Mouse (Mus musculus): ENCODE results near the gene Prdm16. TPM values are rescaled to one million over a fixed set of nuclear protein-coding genes. Genes with fewer than 3 reads are reported as not detected.
A peak's percentile ranks its signal among the peaks of the same experiment; 100 is the strongest.

Gene Prdm16
- total RNA-seq (2021): 10 to 100 TPM in 1 of 2 experiments, 1 to 10 TPM in 1; 9.7 to 12.2 TPM
- long read RNA-seq, full-length matches to known transcripts: 1 of 40 reads
- long read RNA-seq, partial matches to known transcripts: 0 of 40 reads
- long read RNA-seq, other reads (novel, unspliced or antisense): 39 of 40 reads

DNA sequence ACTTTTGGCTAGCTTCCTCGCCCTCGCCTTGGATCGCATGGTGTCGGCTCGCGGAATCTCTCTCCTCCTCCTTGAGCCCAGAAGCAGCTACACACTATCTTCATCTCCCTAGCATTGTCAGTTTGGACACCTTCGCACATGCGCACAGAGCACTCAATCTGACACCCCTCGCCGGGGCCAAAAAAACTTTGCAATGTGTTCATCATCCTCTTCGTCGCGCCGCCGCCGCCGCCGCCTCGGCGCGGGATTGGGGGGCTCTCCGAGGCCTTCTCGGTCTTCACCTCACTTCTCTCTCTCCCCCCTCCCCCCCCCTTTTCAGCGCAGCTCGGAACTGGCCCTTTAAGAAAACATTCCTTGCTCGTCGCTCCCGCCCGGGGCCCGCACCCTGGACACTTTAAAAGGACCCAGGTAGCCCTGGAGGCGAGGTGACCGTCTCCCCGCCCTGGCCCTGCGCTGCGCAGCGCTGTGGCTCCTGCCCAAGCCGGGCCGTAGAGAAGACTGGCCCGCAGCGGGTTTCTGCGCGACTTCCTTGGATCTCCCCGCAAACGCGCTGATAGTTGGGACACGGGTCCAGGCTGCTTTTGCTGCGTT lies at the start of gene Prdm16:
Gene Prdm16 (minus strand): TSS at position 153 of the 591 bp plus-strand sequence.
- no peak for DNase-seq (ENCODE audit: low spot score in 2 of 2)

DNA sequence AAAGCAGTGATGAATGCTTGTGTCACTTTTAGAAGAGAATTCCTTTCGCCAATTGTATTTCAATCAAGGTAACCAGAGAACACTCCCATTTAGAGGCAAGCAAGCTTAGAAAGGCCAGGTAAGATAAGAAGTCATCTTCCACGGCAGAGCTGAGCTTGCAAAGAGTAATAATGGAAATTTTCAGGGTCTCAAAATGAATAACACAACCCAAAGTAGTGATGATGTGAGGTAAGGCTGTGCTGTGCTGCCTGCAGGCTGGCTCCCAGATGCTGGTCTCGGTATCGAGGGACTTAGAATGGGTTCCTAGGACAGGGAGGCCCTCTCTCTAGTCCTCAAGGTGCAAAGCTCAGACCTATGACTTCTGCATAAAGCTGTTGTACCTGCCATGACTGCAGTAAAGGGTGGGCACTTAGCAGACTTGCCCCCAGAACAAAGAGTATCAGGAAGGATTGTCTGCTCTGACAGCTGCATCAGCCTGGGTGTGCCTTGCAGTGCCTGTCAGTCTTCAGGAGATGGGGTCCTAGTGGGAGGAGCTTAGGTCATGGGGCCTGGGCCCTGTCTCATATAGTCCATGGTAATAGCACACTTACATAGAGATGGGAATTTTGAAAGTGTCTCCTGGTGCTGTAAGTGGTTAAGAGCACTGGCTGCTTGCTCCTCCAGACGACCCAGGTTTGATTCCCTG lies 46.5 kb upstream of the Prdm16 start:
- no peak for DNase-seq (ENCODE audit: low spot score in 2 of 2)

DNA sequence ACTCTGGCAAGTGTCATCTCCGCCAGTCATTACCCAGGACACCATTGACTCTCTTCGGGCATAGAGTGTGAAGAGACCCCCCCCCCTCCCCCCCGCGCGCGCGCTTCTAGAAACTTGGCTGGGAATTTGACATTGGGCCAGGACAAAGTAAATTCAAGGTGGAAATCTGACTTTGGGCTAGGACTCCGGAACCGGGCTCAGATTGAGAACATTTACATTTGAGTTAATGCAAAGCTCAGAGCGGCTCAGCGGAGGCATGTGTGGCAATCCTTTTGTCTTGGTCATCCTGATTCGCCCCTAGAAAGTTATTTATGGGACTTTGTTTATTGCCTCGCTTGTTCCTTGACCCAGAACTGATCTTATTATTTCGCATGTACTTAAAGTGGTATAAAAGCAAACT lies 45.6 kb upstream of the Prdm16 start:
- DNase-seq (ENCODE audit: low spot score in 2 of 2): no peak

DNA sequence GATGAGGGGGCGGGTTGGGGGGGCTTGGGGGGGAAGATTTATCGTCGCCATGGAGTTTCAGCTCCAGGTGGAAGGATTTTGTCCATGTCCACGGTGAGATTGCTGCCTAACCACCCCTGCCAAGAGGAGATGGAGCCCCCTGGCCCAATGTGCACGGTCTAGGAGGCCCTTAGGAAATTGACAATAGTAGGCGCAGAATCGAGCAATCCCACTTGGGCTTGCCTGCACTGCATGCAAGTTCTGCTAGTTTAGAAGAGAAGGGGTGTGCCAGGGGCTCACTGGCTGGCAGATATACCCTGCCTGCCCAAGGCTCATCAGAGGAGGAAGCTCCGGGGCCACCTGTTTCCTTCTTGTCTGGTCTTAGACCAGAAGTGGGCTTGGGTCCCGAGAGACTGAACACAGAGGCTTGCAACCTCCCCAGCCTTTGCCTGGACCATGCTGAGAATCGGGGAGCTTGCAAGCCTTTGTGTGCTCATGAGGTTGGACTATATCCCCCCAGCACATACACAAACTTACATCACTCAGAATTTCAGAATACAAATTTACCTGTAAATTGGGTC lies 38.8 kb upstream of the Prdm16 start:
- no peak for DNase-seq (ENCODE audit: low spot score in 2 of 2)

DNA sequence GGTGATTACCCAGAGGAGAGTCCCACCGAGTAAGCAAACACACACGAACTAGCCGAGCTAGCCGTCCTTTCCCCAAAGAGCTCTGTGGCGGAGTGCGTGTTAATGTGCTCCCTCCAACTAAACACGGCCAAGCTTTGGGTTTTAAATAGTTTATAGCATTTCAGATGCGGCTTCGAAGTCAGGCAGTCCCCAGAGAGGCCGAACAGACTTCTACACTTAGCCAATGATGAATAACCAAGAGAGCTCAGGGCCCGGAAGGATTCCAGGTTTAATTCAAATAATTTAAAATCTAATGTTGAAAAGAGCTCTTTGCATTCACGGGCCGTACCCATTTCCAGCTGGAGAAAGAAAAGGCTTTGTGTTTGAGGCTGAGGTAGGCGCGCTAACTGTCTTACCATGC lies 38.3 kb upstream of the Prdm16 start:
- DNase-seq (ENCODE audit: low spot score in 2 of 2): no peak

DNA sequence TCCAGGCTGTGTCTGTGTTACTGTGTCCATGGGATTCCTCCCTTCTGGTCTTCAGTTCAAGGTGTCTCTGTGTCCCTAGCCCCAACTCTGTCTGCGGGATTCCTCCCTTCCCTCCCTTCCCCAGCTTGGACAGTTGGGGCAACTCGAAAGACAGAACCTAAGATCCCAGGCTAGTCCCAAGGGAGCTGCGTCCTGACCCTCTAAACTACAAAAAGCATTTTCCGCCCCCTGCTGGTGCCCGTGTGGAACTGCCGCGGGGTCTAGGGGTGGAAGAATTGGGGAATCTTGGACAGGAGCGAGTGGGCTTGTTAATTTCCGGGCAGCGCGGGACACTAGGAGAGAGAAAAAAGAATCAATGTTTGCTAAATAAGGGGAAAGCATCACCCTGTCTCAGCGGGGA lies 37.9 kb upstream of the Prdm16 start:
- peak; percentile 9 to 54 for DNase-seq (ENCODE audit: low spot score in 2 of 2)

DNA sequence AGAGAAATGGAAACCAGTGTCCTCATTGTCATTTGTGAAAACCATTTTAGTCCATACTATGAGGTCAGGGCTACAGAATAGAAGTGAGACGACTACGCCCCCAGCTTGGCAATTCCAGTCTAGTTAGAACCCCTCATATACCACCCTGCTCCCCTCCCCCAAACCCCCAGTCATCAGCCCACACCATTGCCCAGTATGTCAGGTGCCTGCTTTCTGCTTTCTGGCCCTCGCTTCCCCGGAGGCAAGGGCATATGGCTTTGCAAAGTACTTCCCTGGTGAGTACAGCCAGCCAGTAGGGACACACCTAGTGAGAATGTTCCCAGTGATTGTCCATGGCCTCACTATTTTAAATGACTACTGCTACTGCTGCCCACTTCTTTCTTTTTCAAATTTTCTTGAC lies 37.3 kb upstream of the Prdm16 start:
- no peak for DNase-seq (ENCODE audit: low spot score in 2 of 2)

DNA sequence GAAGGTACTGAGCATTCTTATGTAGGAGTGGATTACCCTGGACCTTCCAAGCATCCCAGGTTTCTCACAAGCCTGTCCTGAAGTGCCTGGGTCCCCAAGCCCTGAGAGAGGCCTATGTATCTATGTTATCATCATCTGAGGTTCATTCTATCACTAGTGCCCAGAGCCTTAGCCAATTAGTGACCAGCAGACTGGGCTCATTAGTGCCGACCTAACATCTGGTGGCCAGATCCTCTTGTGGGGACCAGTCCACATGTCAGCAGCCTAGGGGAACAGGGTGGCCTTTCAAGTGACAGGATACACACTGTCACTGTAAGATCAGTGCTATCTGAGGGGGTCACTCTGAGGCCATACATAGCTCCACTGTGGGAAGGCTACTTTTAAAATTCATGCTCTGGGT lies 35.4 kb upstream of the Prdm16 start:
- no peak for DNase-seq (ENCODE audit: low spot score in 2 of 2)

DNA sequence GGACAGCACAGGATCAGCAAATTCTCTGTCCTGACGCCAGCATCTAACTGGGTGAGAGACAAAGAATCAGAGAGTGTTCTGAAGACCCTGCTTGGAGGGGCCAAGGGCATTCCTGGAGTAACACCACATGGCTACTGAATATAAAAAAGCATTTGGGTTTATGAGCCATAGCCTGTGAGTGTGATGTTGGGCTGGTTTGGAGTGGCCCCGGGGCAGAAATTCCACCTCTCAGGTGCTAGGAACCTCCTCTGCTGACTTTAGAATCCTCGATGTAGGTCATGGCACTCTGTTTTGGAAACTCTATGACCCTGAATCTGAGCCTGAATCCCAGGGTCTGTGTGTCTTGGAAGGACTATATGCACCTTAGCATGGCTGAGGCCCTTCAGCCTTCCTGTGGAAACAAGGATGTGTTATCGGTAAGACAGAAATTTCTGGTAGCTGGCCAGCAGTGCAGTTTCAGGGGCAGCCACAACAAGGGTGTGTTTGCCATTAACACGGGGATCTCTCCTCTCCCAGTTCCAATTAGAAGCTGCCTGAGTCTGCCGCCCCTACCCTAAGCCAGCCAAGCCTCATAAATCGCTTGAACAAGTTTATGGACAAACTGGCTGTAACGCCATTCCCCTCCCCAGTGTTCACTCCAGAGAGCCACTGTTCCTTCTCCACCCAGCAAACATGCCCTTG lies 34.7 kb upstream of the Prdm16 start:
- no peak for DNase-seq (ENCODE audit: low spot score in 2 of 2)

DNA sequence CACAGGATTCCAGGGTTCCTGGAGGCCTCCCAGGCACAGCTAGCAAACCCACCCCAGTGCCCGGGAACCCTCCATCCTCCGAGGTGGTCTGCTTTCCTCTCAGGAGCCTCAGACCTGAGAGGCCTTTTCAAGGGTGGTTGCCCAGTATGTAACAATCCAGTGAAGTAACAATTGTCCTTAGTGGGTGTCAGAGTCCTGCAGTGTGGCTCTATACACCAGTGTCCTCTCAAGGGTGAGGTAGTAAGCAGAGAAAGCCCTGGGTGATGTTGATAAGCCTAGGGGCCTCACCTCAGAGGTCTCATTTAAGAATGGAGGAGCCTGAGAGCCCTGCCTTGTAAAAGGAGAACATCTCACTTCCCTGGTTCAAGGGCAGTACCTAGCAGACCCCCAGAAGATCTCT lies 31.1 kb upstream of the Prdm16 start, which contains the start of gene Actrt2:
Gene Actrt2 (minus strand): TSS at position 101 of the 400 bp plus-strand sequence.
- no peak for DNase-seq (ENCODE audit: low spot score in 2 of 2)

DNA sequence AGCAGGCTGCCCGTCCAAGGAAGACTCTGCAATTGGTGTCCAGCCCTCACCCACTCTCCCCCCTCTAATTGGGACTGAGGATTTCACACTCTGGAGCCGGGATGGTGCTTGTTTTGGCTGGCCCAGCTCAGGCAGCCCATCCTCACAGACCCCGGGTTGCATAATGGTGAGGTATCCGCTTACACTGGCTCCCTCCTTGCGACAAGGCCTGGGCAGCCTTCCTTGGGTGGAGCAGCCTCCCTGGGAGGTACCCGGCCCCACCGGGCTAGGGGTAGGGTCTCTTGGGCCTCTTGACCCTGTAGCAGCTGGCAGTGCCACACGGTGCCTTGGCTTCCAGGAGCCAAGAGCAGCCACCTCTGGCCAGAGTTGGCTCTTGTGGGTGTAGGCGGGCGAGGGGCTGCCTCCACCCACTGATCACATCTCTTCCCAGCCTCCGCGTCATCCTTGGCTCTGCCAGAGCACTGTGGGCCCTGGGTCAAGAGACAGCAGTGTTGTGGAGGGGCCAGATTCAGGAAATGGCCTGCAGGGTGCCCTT lies 26.1 kb upstream of the Prdm16 start:
- DNase-seq (ENCODE audit: low spot score in 2 of 2): no peak

DNA sequence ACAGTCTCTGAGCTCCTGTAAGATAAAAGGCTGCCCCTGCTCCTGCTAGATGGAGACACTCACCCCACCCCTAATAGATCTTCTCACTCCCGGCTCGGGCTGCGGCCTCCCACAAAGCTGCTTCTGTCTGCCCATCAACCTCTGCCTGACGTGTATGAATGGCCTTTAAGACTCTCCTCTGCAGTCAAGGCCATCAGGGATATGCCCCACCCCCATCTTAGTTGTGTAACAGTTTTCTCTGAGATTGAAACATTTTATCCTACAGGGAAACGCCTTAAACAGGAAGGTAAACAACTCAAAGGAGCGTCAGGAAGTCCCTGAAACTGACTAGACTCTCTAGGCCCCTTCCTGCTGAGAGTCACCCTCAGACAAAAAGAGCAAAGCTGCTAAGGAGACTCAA lies 24.6 kb upstream of the Prdm16 start:
- DNase-seq (ENCODE audit: low spot score in 2 of 2): no peak

DNA sequence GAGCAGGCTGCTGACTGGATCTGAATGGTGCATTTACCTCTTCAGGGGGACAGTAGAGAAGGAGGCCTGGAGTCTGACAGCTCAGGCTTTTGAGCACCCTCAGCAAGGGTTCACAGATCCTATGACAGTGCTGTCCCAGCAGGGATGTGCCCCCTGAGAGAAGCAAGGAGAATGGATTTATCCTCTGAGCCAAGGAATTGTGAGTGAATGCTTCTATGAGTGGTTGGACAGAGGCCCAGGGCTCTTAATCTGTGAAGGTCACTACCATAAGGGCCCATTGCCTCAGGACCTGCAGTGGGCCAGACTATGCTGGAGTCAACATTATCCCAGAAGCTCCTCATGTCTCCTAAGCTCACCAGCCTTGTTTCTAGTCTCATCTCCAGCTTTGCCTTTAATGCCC lies 23.4 kb upstream of the Prdm16 start:
- DNase-seq (ENCODE audit: low spot score in 2 of 2): no peak

DNA sequence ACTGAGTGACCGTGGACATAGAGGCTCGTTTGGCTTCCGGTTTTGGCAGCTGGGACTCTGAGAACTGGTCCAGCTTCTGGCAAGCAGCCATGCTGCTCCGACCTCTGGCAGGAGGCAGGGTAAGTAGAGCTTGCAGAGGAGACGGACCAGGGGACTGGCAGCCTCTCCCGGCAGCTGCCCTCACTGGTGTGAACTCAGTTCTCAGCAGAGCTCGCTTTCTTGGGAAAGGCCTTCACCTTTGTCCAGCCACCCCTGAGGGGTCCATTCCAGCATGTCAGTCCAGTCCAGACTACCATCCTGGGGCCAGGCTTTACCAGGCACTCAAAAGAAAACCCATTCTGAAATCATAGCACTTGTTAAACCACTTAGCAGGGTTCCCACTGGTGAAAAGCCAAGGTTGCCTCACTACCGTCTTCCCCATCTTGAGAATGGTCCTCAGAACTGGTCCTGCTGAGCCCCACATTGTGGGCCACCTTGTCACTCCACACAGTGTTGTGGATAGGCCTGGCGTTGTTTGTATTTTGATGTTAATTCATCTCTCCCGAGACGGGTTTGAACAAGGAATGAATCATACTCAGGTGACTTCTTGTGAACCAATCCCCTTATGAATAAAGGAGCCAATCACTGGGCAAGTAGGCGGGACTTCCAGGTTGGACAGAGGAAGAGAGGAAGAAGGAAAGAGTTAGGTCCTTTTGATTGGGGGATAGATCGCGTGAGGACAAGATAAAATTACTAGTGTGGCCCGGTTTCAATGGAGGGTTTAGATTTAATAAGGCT lies 18.6 kb upstream of the Prdm16 start:
- peak in 1 of 2 experiments; percentile 43 for DNase-seq (ENCODE audit: low spot score in 2 of 2)

DNA sequence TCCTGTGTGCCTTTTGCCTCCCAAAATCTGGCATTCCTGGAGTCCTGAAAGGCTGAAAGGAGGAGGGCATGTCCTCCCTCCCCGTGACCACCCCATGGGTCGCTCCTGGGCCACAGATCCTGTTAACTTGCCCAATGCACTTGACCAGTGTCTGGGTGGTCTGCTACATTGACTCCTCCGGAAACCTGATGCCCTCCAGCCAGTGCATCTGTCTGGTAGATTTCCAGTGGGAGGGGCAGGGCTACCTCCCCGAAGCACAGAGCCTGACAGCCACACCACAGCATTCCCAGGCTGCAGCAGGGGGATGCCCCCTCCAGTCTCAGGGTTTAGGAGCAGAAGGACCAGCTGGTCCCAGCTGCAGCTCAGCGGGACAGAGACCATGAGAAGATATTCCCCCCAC lies 15.8 kb upstream of the Prdm16 start:
- no peak for DNase-seq (ENCODE audit: low spot score in 2 of 2)

DNA sequence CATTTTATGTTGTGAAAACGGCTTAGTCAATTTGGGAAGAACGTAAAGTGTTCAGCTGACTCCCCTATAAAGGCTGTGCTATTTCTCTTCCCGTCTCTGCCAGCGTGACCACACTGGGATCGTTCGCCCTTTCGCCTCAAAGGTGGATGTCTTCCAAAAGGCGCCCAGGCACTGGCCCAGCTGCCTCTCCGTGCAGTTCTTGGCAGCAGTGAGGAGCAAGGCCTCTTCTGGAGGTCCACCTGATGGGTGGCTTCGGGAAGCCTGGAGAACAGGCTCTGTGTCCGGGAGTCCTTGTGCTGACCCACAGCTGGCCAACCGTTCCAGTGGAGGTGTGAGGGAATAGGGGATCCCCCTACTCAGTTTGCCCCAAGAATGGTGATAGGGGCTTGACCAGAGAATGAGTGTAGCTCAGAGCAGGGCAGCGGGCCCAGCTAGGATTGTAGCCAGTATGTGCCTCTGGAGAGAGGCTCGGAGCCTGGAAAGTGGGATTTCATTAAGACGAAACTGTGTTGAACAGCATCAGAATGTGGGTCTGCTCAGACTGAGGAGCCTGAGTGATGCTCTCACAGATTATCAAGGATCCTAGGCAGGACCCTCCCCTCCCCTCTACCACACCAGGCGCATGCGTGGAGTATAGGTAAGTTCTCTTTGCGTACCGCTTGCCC lies 12.5 kb upstream of the Prdm16 start:
- no peak for DNase-seq (ENCODE audit: low spot score in 2 of 2)

DNA sequence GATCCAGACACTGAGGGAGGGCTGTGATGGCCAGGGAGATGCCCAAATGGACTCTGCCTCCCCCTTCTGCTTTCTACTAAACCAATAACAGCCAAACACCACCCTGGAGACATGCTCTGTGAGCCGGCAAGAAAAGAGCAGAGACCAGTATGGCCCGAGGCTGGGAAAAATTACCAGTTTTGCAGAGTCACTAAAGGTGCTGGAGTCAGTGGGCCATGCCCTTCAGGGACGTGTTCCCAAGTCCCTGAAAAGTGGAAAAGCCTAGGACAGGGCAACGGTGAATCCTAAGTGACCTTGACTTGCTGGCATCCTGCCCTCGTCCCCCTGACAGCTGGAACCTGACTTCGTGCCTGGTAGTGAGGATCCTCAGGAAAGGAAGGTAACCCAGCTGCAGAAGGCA lies 5.8 kb upstream of the Prdm16 start:
- DNase-seq (ENCODE audit: low spot score in 2 of 2): no peak

DNA sequence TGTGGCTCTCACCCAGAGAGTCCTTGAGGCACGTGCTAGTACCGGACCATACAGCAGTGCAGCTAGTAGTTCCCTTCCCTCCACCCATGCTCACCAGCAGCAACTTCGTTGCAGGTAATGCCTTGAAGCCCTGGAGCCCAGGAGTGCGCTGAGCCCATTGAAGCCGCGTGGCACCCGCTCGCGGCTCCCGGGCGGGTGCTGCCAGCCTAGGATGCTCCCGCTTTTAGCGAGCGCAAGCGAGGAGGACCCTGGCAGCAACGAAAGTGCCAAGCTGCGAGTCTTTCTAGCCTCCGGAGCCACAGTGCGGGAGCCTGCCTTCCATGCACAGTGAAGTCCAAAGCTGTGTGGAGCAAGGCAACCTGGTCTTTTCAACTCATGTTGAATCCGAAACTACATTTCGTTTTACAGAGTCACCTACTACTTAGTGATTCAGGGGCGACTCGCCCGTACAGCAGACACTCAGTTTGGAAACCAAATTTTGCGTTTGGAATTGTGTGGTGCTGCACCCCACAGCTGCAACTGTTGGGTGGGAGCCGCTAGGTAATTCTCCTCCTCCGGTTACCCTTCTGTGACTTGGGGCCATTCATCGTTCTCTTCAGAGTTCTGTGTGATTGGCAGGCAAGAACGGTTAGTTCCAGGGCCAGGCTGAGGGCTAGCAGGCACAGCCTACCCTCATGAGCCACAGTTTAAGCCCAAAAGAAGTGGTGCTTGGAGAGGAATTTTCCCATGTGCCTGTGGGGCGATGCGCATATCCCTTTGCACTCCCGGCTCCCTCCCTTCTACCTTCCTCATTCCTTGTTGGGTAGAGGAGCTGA lies 4.8 kb upstream of the Prdm16 start:
- DNase-seq (ENCODE audit: low spot score in 2 of 2): no peak

DNA sequence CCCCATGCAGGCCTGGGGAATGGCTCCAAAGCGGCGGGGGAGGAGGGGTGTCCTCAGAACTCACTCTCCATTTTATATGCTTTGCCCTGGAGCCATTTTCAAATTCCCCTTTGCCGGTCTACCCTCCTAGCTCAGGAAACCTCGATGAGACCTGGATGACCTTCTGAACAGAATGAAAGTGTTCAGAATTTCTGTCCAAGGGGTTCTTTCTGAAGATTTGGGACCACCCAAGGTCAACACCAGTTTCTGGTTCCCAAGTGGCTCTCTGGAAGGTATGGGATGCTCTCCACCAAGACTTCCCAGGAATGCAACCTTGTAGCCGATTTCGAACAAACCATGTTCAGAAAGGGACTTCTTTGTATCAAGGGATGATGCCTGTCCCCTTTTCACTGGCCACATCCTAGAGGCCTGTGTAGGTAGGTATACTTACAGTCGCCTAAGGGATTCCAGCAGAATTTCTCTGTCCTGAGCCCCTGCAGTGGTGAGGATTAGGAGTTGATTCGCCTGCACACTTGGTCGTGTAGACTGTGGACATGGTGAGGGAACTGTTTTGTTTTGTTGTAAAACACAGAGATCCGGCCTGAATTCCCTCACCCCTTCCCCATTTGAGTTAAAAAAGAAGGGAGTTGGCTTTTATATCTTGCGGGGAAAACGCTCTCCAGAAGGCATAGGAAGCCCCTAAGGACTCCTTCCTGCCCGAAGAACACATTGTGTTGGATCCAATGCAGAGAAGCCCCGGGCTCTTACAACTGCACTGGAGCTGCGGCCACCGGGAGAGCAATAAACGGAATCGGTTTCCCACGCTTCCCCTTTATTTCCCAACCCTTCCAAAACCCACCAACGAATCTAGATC lies 4.0 kb upstream of the Prdm16 start:
- no peak for DNase-seq (ENCODE audit: low spot score in 2 of 2)
